Mouse (Mus musculus) kidney, postnatal 36 days (tissue): ENCODE data around the gene Tmprss3.
A peak's percentile ranks its signal among the peaks of the same experiment; 100 is the strongest.

Source experiments
- DNase-seq, 2 experiments: peaks; one replicate each; pipeline ENCODE4 v3.0.0; 2021 to 2022; ENCODE audit warnings: mixed read lengths in 2 of 2

Tmprss3 gene

DNA sequence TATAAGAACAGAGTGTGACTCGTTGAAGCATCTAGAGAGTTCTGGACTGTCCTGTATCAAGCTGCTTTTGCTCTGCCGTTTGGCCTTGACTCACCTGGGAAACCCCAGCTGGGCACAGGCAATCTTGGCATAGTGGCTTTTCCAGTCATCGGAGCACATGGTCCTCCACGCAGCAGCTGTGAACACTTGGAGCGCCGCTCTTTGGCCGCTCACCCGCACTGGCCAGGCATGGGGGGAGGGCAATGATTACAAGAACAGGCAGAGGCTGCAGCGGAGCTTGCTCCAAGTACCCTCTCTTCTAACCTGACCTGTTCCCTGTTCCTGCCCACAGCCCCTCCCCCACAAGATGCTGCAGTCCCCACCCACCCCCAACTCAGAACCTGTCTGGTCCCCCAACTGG is 5.4 kb downstream of the Tmprss3 start:
- DNase-seq, result no peak

DNA sequence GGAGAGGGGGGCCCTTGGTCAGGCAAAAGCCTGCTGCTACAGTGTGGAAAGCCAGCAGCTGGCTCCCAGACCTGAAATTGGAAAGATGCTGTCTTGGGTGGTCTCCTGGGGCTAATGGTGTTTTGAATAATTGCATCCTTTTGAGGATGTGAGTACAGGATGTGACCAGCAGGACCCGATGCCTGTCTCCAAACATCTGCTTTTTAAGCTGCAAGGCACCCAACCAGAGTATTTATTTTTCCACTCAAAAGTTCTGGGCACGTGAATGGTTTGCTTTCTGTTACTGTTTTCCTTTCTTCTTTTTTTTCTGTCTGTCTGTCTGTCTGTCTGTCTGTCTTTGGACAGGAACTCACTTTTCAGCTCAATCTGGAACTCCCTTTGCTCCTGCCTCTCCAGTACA is 6.1 kb downstream of the Tmprss3 start:
- DNase-seq, result no peak

DNA sequence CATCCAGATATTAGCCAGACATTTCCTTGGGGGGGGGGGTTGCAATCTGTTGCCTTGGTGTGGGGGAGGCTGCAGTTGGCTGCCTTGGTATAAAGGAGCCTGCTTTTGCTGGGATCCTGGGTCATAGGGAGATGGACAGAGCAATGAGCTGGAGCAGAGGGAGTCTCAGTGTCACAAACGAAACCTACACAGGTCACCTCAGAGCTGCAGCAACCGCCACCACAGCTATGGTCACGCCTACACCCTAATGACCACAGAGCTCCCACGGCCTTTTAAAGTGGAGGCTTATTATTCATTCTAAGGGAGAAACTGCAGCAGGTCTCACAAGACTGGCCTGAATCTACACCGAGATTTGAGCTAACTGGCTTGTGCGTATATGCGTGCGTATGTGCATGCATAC is 7.0 kb downstream of the Tmprss3 start:
- DNase-seq, result no peak

DNA sequence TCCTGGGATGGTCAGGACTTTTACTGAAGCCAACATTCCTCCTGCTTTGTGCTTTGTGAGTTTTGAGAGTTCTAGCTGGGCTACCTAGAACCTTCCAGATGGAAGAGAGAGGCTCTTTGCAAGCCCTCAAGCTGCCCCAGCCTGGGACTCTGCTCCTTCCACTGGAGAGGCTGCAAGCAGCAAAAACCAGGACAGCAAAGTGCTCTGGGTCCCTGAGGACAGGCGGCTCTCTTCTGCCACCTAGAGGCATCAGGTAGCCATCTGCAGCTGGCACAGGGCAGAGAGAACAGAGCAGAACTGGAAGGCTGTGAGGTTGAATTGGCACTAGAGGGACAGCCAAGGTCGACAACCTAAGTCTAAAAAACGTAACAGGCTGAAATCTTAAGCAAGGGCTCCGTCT is 11.4 kb downstream of the Tmprss3 start:
- peak; percentile 75 to 89 for DNase-seq

DNA sequence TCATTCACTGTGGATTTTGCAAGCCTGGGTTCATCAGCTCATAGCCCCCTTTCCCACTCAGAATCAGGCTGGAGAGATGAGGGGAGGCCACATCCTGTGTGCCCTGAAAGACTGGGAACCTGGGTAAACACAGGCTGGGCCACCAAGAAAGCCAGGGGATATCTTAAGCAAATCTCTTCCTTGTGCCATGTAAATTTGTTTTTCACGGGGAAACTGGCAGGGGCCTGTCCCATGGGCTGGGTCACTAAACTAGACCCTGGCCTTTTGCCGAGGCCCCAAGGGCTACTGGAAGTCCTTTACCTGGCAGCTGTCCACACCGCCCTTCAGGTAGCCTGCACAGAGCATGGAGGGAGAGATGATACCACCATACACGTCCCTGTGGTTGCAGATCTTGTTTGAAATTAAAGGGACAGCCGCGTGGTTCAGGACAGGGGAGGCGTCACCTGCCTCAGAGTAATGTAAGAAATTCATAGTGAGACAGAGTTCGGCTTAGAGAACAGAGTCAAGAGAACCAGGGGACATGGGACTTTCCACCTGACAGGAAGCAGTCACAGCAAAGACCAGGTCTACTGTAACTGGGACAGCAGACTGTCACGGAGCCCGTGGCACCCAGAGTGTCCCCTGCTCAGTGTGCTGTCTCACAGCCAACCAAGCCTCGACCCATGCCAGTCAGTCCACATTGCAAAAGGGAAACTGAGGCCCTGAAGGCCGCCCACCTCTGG is 14.3 kb downstream of the Tmprss3 start:
- DNase-seq, result peak in 1 of 2 experiments; percentile 37

DNA sequence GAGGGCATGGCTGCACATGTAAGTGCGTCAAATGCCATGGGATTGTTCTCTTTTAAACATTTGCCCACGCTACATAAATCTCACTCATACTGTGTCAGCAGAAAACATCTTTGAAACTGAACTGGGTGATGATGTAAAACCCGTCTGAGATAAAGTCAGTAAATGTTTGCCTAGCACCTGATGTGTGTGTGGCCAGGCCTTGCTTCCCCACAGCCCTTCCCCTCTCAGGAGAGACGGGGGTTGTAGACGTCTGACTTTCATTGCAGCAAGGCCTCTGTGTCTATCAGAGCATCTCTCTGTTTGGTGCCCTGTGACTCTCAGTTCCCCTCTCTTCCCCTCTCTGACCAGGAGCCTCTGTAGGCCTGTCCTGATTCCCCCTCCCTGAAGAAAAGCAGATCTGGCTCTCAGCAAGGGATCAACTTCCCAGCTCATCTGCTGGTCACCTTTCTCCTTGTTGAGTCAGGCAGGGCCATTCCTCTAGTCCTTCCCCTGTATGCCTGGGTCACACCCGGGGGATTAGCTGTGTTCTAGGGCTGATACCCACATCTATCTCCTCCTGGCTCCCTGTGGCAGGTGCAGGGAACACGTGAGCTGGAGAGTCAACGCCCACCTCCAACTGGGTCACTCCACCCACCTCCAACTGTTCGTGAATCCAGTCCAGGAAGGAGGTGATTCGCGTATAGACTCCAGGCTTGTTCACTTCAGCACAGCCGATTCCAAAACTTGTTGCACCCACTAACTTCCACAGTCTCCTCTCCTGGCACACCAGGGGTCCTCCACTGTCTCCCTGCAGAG is 15.4 kb downstream of the Tmprss3 start:
- no peak for DNase-seq

DNA sequence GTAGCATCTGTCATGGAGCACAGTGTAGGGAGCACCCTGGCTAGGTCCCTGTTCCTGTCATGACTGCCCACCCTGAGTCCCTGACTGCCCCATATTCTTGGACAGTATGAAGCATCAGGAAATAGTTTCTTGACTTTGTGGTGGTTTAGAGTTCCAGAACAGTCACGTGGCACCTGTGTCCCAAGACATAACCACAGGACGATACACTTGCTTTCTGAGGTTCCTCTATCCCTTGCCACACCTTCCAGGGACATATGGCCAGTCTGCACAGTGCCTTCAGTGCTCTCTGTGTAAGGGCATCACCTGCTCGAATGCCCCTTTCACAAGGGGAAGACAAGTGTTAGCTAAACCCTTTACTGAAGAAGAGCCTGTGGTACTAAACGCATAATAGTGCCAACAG is 17.3 kb downstream of the Tmprss3 start:
- no peak for DNase-seq

DNA sequence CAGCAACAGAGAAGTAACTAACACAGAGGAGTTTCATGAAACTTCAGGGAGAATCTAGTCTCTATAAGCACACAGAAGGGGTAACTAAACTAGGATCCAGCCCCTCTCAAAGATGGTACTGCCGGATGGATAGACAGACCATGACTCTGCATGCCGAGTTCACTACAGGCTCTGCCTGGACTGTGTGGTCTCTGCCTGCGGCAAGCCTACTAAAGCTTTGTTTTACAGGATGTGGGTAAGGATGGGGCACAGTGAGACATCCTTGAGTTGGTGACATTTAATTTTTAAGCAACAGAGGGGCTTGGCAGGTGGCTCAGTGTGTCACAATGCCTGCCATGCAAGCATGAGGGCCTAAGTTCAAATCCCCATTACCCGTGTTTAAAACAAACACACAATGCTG is 22.5 kb downstream of the Tmprss3 start:
- no peak for DNase-seq

DNA sequence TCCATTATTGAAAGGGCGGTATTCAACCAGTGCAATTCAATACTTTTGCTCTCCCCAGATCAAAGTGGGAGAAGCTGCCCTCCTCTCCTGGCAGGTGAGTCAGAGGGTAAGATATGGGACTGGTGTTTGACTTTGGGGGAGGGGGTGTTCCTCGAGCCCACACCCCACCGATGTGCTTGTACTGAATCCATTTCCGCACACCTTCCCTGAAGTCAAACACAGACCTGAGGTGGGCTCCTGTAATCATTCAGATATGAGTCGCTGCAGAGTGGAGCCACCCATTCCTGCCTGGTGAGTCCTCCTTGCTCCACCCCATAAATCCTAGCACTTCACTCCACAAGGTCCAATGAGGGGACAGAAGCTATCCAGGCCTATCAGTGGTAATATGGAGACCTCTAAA is 29.0 kb downstream of the Tmprss3 start:
- DNase-seq, result no peak

DNA sequence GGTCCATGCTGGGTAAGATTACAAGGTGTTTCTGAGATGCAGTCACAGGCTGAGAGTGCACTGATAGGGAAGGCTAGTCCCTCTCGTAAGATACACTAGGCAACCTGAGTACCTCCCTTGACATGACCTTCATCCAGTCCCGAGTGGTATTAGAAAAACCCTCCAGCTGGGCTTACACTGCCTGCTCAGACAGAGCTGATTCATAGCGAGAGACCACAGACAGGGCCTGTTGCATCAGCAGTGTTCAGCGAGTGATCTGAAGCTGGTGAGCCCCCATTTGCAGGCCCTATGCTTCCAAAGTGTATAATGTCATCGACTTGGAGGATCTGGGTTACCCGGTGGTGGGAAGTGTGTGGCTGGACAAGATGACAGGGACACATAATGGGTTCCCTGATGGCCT is 33.6 kb downstream of the Tmprss3 start, which contains the start of gene Tff1:
Gene Tff1, minus strand, starts transcription at position 151 of the 400 bp plus-strand sequence.
- DNase-seq, result no peak

DNA sequence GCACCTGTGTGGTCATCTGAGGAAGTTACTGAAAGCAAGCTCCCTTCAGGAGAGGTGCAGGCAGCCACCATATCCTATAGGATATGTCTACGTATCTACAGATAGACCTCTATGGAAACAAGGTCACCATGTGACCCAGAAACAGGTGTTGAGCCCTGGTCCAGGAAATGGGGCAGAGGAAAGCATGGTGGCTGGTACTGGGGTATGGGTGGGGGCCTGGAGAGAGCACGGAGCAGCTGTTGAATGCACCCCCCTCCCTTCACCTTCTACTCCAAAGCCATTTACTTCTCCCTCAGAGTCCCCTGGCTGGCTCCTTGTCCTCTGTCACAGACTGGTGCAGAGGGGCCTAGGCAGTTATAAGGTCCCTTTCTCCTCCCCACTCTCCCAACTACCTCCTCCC is 35.0 kb downstream of the Tmprss3 start:
- no peak for DNase-seq

DNA sequence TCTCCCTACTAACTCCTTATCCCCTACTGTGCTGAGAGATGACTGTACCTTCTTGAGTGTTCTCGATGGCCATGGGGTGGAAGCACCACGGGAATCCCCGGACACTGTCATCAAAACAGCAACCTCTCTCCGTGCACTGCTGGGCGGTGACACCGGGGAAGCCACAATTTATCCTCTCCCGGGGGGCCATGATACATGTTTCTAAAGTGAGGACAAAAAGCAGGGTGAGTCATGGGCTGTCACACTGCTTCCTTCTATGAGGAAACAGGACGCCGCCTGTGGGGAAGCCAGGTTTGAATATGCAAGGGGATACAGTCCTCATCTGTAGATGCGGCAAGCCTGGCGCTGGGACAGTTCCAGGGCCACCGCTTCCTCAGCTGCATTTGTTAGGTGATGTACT is 36.2 kb downstream of the Tmprss3 start:
- DNase-seq, result peak; percentile 18 to 27

DNA sequence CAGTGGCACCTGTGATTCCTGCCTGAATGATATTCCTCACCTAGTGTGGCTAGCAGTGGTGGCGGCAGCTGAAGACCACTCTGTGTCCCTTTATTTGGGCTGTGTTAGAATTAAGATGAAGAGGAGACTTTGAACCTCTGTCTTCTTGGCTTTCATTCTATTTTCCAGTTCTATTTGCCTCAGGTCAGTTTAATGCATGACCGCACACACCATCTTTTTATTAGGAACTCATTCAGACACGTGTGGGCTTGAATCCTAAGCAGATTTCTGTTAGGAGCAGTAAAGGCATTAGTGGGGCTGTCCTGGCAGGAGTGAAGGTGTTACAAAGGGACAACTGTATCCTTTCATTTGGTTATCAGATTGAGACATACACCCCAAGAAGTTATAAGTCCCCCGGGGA is 38.5 kb downstream of the Tmprss3 start:
- DNase-seq, result peak; percentile 35 to 46

DNA sequence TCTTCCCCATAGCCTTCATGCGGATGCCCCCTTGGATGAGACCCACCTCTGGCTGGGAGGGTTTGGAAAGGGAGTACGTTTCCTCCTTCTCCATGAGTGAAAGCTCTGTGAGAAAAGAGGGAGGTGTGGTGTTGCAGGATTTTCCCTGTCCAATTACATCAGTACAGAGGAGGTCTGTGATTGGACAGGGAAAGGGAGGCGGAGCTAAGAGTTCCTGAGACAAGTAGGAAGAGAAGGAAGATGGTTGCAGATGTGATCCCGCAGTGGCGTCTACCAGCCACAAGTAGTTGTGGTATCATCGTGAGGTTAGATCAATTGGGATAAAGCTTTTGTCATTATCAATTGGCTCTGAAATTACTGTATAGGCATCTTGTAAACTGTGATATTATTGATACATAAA is 40.9 kb downstream of the Tmprss3 start:
- no peak for DNase-seq

DNA sequence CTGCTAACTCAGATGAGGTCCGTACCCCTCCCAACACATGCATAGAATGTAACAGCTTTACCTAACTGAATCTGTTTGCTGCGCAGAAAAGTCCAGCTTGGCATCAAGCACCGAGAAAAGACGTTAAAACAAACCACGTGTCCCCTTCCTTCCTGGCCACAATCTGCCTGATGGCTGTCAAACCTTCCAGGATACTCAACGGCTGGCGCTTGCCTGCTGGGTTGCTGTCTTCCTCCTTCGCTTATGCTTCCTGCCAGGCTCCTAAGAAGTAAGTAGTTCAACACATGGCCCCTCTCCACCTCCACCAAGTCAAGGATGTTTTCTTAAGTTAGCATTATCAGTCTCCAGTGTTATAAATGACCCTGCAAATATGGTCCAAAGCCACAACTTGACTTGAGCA is 45.0 kb downstream of the Tmprss3 start:
- DNase-seq, result no peak

DNA sequence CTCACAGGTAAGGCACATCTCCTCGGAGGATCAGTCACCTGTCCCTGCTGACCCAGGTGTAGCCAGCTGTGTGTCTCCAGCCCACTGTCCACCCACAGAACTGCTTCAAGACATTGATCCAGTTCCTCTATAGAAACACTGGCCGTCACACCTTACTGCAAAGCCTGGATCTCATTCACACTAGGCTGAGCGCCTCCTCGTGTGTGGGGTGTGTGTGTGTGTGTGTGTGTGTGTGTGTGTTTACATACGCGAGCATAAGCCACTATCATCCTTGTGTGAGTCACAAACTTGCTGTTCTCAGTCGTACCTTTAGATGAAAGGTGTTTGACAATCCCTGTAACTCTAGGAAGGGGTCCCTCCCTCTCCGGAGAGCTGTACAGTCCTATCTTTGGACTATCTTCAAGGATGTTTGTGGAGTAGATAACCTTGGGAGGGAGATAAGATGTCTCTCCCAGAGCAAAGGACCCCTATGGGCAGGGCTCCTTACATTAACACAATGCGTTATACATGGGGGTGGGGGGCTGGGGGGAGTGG is 45.7 kb downstream of the Tmprss3 start:
- DNase-seq, result peak in 1 of 2 experiments; percentile 23

DNA sequence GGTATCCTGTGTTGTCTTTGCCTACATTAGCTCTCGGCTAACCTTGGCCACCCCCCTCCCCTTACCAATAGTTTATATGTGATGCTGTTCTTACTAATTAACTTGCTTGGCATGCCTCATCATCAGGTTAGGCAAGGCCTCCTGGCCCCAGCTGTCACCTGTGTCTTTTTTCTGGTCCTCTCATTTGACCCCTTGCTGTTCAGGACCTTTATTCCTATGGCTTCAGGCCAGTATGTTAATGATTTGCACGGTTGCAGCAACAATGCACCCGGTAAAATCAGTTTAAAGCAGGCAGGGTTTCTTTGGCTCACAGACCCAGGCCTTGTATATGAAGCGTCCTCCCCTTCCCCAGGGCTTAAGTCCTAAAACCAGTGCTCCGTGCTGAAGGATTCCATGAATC is 46.3 kb downstream of the Tmprss3 start:
- peak; percentile 74 to 89 for DNase-seq

DNA sequence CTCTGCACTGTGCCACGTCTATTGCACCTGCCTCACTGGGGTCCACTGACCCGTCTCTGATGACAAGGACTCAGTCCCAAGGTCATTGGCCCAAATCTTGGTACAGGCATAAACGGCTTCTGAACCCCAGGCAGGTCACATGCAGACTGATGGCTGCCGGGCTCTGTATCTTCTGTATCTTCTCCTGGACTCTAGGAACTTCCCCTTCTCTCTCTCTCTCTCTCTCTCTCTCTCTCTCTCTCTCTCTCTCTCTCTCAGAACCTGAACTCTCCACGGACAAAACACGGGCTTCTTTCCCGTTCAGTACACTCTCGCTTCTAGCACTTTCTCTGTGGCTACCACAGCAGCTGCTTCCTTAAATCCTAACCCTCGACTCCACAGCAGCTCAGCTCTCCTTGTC is 52.8 kb downstream of the Tmprss3 start:
- DNase-seq, result no peak

DNA sequence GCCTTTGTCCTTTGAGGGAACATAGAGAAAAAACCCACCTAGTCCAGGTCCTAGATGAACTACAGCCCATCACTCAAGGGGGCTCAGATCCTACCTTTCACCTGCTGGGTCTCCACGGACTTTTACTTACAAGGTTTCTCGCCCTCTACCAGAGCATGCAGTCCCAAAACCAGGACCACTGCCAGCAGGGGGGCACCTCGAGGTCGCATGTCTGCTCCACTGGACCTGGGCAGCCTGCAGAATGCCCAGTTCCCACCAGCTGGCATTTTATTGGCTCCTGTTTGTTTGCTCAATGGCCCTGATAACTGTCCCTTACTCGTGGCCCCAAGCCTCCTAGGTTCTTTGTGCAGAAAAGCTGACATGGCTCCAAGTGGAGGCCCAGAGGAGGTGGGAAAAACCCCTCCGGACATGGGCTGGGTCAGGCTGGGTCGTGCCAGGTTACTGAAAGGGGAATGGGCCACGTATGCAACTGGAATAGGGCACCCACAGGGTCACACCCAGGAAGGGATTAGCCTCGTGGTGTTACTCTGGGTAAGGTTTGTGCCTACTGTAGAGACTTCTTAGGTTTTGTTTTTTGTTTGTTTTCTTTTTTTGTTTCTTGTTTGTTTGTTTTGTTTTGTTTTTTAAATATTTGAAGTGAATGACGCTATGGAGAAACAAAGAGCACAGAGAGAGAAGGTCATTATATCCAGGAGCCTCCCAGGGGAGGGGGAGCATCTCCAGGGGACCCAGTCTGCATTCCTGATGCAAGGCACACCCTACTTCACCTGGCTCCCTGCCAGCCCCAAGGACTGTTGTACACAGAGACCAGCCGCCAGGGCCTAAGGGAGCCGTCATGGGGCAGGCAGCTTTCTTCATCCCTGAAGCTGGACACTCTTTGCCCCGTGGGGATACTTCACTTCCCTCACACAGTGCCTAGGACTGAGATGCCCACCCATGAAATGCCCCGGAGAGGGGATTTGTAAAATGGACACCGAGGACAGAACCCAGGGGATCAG is 54.4 kb downstream of the Tmprss3 start, which contains the start of gene Tff2:
Gene Tff2, minus strand, starts transcription at position 243 of the 998 bp plus-strand sequence.
- DNase-seq, result peak in 1 of 2 experiments; percentile 25

DNA sequence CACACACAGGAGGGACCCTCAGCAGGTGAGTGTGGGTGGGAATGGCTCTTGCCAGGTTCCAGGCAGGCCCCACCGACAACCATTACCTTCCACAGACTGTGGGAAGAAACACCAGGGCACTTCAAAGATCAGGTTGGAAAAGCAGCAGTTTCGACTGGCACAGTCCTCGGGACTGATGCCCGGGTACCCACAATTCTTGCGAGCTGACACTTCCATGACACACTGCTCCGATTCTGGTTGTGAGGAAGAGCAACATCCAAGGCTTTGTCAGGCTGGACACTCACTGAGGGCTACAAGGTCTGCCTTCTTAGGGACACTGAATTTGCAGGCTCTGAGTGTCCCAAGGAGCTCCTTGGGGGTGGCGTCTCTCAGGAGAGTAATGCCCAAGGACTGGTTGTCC is 56.7 kb downstream of the Tmprss3 start:
- no peak for DNase-seq

DNA sequence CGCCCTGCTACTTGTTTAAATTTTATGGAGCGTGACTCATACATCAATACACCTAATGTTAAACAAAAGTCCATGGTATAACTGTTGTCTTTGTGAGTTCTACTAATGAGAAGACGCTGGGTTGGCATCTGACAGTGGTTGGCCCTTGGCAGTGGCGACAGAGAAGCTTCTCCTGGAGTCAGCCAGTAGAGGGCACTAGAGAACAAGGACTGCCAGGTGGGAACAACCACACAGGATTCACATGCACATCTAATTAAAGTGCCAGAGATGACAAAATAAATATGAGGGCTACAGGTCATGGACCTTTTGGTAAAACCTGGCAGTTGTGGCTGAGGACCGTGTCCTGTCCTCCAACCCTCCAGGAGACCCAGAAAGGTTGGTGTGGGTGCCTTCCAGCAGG is 60.4 kb downstream of the Tmprss3 start:
- DNase-seq, result peak; percentile 65 to 76

DNA sequence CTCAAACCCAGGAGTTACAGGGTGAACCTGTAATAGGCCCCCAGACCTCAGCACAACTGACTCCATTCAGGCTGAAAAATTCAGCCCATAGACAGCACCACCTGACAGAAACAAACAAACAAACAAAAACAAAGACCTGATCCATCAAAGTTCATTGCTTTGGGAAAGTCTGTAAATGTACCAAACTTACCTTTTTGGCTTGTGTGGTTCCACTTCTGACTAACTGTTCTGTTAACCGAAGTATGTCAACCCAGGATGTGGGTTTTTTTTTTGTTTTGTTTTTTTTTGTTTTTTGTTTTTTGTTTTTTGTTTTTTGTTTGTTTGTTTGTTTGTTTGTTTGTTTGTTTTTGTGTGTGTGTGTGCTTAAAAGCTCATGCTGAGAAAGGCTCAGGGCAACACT is 62.0 kb downstream of the Tmprss3 start:
- no peak for DNase-seq

DNA sequence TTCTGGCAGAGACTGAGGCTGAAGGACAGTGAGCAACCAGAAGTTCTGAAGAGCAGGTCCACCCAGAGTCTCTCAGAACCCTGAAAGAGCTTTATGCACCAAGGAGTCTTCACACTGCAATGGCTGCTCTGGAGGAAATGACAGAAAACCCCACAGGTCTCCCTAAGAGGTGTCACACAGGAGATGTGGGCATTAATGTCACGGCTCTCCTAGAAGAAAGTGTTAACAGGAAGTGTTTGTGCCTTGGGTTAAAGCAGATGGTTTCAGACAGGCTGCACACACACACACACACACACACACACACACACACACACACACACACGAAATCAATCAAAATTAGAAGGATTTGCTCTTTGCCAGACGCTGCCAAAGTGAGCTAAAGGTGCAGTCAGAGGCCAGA is 62.5 kb downstream of the Tmprss3 start:
- DNase-seq, result no peak
